Mouse (Mus musculus): Measurements from ENCODE around the gene G6pc3.

- TF ChIP-seq HCFC1 (IDR thresholded peaks at IDR 0.05; ENCODE audit: borderline replicate concordance, insufficient read depth, low read length): no peak
- no peak for TF ChIP-seq ZNF384 (IDR thresholded peaks at IDR 0.05; ENCODE audit: low read depth, low read length)
Observed at GRCm38 (mm10) chr11:102241246-102241645, 51.8 kb downstream of the G6pc3 start.
